Mouse (Mus musculus): Measurements from ENCODE around the gene Pla1a. TPM values are rescaled to one million over a fixed set of nuclear protein-coding genes. Genes with fewer than 3 reads are reported as not detected.

Pla1a gene
- polyA plus RNA-seq, 1 experiment from 2014 or later: 0.28 TPM

GRCm38 (mm10) chr16:38354185-38354913 is 78.6 kb downstream of the Pla1a start:
- Histone ChIP-seq H3K36me3 (ENCODE audit: control insufficient read depth, insufficient read depth, low read length) (no peaks in the 10 kb centered on the region), H3K27ac (ENCODE audit: low read depth, low read length) (no peak overlapping the region), H3K4me1 (replicated peaks; ENCODE audit: control insufficient read depth, insufficient read depth, low read length) (no peaks in the 10 kb centered on the region), H3K4me2 (replicated peaks; ENCODE audit: low read depth, low read length) (no peak overlapping the region), H3K9ac (ENCODE audit: low read depth, low read length) (no peak overlapping the region), H3K9me3 (ENCODE audit: control insufficient read depth, low read length) (no peaks in the 10 kb centered on the region), H3K27me3 (ENCODE audit: control insufficient read depth, insufficient read depth, low read length) (no peaks in the 10 kb centered on the region), H3K4me3 (ENCODE audit: low read depth, low read length) (no peak overlapping the region)
- ATAC-seq (ENCODE audit: low FRiP score) (no peak), DNase-seq (ENCODE audit: low spot score) (no peak)
- WGBS: 91% methylated on average over 5 of the region's 5 CpGs

GRCm38 (mm10) chr16:38353642-38354041 is 79.3 kb downstream of the Pla1a start:
- Histone ChIP-seq H3K9me3 (ENCODE audit: control insufficient read depth, low read length) (no peaks in the 10 kb centered on the region), H3K36me3 (ENCODE audit: control insufficient read depth, insufficient read depth, low read length) (no peaks in the 10 kb centered on the region), H3K27me3 (ENCODE audit: control insufficient read depth, insufficient read depth, low read length) (no peaks in the 10 kb centered on the region), H3K27ac (ENCODE audit: low read depth, low read length) (no peak overlapping the region), H3K4me2 (replicated peaks; ENCODE audit: low read depth, low read length) (no peak overlapping the region), H3K9ac (ENCODE audit: low read depth, low read length) (no peak overlapping the region), H3K4me1 (replicated peaks; ENCODE audit: control insufficient read depth, insufficient read depth, low read length) (no peaks in the 10 kb centered on the region), H3K4me3 (ENCODE audit: low read depth, low read length) (no peak overlapping the region)
- DNase-seq (ENCODE audit: low spot score) (no peak), ATAC-seq (ENCODE audit: low FRiP score) (no peak)
- WGBS: 98% methylated on average over 2 of the region's 2 CpGs

GRCm38 (mm10) chr16:38352851-38353250 is 80.1 kb downstream of the Pla1a start:
- Histone ChIP-seq H3K36me3 (ENCODE audit: control insufficient read depth, insufficient read depth, low read length) (no peaks in the 10 kb centered on the region), H3K27ac (ENCODE audit: low read depth, low read length) (no peak overlapping the region), H3K4me3 (ENCODE audit: low read depth, low read length) (no peak overlapping the region), H3K27me3 (ENCODE audit: control insufficient read depth, insufficient read depth, low read length) (no peaks in the 10 kb centered on the region), H3K9ac (ENCODE audit: low read depth, low read length) (no peak overlapping the region), H3K4me2 (replicated peaks; ENCODE audit: low read depth, low read length) (no peak overlapping the region), H3K9me3 (ENCODE audit: control insufficient read depth, low read length) (no peaks in the 10 kb centered on the region), H3K4me1 (replicated peaks; ENCODE audit: control insufficient read depth, insufficient read depth, low read length) (no peaks in the 10 kb centered on the region)
- no peak for DNase-seq (ENCODE audit: low spot score)
- no peak for ATAC-seq (ENCODE audit: low FRiP score)

- no peak overlapping the region for H3K4me2 ChIP-seq (replicated peaks; ENCODE audit: low read depth, low read length)
- WGBS: 93% methylated on average over 7 of the region's 7 CpGs
- no peaks in the 10 kb centered on the region for H3K9me3 ChIP-seq (ENCODE audit: control insufficient read depth, low read length)
- no peaks in the 10 kb centered on the region for H3K27me3 ChIP-seq (ENCODE audit: control insufficient read depth, insufficient read depth, low read length)
- H3K4me3 ChIP-seq (ENCODE audit: low read depth, low read length): no peak overlapping the region
- no peaks in the 10 kb centered on the region for H3K4me1 ChIP-seq (replicated peaks; ENCODE audit: control insufficient read depth, insufficient read depth, low read length)
- no peak overlapping the region for H3K9ac ChIP-seq (ENCODE audit: low read depth, low read length)
- H3K36me3 ChIP-seq (ENCODE audit: control insufficient read depth, insufficient read depth, low read length): no peaks in the 10 kb centered on the region
- no peak for ATAC-seq (ENCODE audit: low FRiP score)
- no peak overlapping the region for H3K27ac ChIP-seq (ENCODE audit: low read depth, low read length)
- no peak for DNase-seq (ENCODE audit: low spot score)
Observed at GRCm38 (mm10) chr16:38352031-38352430, 80.9 kb downstream of the Pla1a start.

- H3K36me3 ChIP-seq (ENCODE audit: control insufficient read depth, insufficient read depth, low read length): no peaks in the 10 kb centered on the region
- H3K9ac ChIP-seq (ENCODE audit: low read depth, low read length): no peak overlapping the region
- no peak overlapping the region for H3K4me3 ChIP-seq (ENCODE audit: low read depth, low read length)
- H3K9me3 ChIP-seq (ENCODE audit: control insufficient read depth, low read length): no peaks in the 10 kb centered on the region
- no peaks in the 10 kb centered on the region for H3K4me1 ChIP-seq (replicated peaks; ENCODE audit: control insufficient read depth, insufficient read depth, low read length)
- ATAC-seq (ENCODE audit: low FRiP score): no peak
- no peak overlapping the region for H3K27ac ChIP-seq (ENCODE audit: low read depth, low read length)
- H3K27me3 ChIP-seq (ENCODE audit: control insufficient read depth, insufficient read depth, low read length): no peaks in the 10 kb centered on the region
- WGBS: 84% methylated on average over 6 of the region's 6 CpGs
- no peak overlapping the region for H3K4me2 ChIP-seq (replicated peaks; ENCODE audit: low read depth, low read length)
- DNase-seq (ENCODE audit: low spot score): no peak
Observed at GRCm38 (mm10) chr16:38350939-38351338, 82.0 kb downstream of the Pla1a start.

GRCm38 (mm10) chr16:38350361-38350855 is 82.5 kb downstream of the Pla1a start:
- Histone ChIP-seq H3K4me1 (replicated peaks; ENCODE audit: control insufficient read depth, insufficient read depth, low read length) (no peaks in the 10 kb centered on the region), H3K9me3 (ENCODE audit: control insufficient read depth, low read length) (no peaks in the 10 kb centered on the region), H3K4me2 (replicated peaks; ENCODE audit: low read depth, low read length) (no peak overlapping the region), H3K4me3 (ENCODE audit: low read depth, low read length) (no peak overlapping the region), H3K27ac (ENCODE audit: low read depth, low read length) (no peak overlapping the region), H3K27me3 (ENCODE audit: control insufficient read depth, insufficient read depth, low read length) (no peaks in the 10 kb centered on the region), H3K9ac (ENCODE audit: low read depth, low read length) (no peak overlapping the region), H3K36me3 (ENCODE audit: control insufficient read depth, insufficient read depth, low read length) (no peaks in the 10 kb centered on the region)
- ATAC-seq (ENCODE audit: low FRiP score): no peak
- DNase-seq (ENCODE audit: low spot score): no peak
- 86% methylated on average over 7 of the region's 7 CpGs for WGBS

- Histone ChIP-seq H3K36me3 (ENCODE audit: control insufficient read depth, insufficient read depth, low read length) (no peaks in the 10 kb centered on the region), H3K9me3 (ENCODE audit: control insufficient read depth, low read length) (no peaks in the 10 kb centered on the region), H3K9ac (ENCODE audit: low read depth, low read length) (no peak overlapping the region), H3K4me2 (replicated peaks; ENCODE audit: low read depth, low read length) (no peak overlapping the region), H3K27me3 (ENCODE audit: control insufficient read depth, insufficient read depth, low read length) (no peaks in the 10 kb centered on the region), H3K27ac (ENCODE audit: low read depth, low read length) (no peak overlapping the region), H3K4me1 (replicated peaks; ENCODE audit: control insufficient read depth, insufficient read depth, low read length) (no peaks in the 10 kb centered on the region), H3K4me3 (ENCODE audit: low read depth, low read length) (no peak overlapping the region)
- no peak for ATAC-seq (ENCODE audit: low FRiP score)
- WGBS: 92% methylated on average over 2 of the region's 2 CpGs
- no peak for DNase-seq (ENCODE audit: low spot score)
Observed at GRCm38 (mm10) chr16:38349881-38350280, 83.1 kb downstream of the Pla1a start.

GRCm38 (mm10) chr16:38348217-38348761 is 84.7 kb downstream of the Pla1a start:
- Histone ChIP-seq H3K9me3 (ENCODE audit: control insufficient read depth, low read length) (no peaks in the 10 kb centered on the region), H3K9ac (ENCODE audit: low read depth, low read length) (no peak overlapping the region), H3K4me3 (ENCODE audit: low read depth, low read length) (no peak overlapping the region), H3K4me2 (replicated peaks; ENCODE audit: low read depth, low read length) (no peak overlapping the region), H3K4me1 (replicated peaks; ENCODE audit: control insufficient read depth, insufficient read depth, low read length) (no peaks in the 10 kb centered on the region), H3K27me3 (ENCODE audit: control insufficient read depth, insufficient read depth, low read length) (no peaks in the 10 kb centered on the region), H3K36me3 (ENCODE audit: control insufficient read depth, insufficient read depth, low read length) (no peaks in the 10 kb centered on the region), H3K27ac (ENCODE audit: low read depth, low read length) (no peak overlapping the region)
- ATAC-seq (ENCODE audit: low FRiP score) (no peak), DNase-seq (ENCODE audit: low spot score) (no peak)
- 92% methylated on average over 9 of the region's 9 CpGs for WGBS

- H3K9ac ChIP-seq (ENCODE audit: low read depth, low read length): no peak overlapping the region
Observed at GRCm38 (mm10) chr16:38347588-38347987, 85.4 kb downstream of the Pla1a start.

More at GRCm38 (mm10) chr16:38347588-38347987, 85.4 kb downstream of the Pla1a start:
- WGBS: 66% methylated on average over 6 of the region's 6 CpGs
- peak overlapping the region; percentile 85 for H3K4me3 ChIP-seq (ENCODE audit: low read depth, low read length)
- no peaks in the 10 kb centered on the region for H3K27me3 ChIP-seq (ENCODE audit: control insufficient read depth, insufficient read depth, low read length)
- H3K4me2 ChIP-seq (replicated peaks; ENCODE audit: low read depth, low read length): peak overlapping the region; percentile 53
- ATAC-seq (ENCODE audit: low FRiP score) (no peak), DNase-seq (ENCODE audit: low spot score) (no peak)
- H3K27ac ChIP-seq (ENCODE audit: low read depth, low read length): no peak overlapping the region
- no peaks in the 10 kb centered on the region for H3K4me1 ChIP-seq (replicated peaks; ENCODE audit: control insufficient read depth, insufficient read depth, low read length)
- H3K36me3 ChIP-seq (ENCODE audit: control insufficient read depth, insufficient read depth, low read length): no peaks in the 10 kb centered on the region
- H3K9me3 ChIP-seq (ENCODE audit: control insufficient read depth, low read length): no peaks in the 10 kb centered on the region

Measured in hindbrain, embryonic 11.5 days (tissue).